Mouse (Mus musculus) limb, embryonic 14.5 days (tissue): ENCODE measurements around the gene Fzr1. TPM values are rescaled to one million over a fixed set of nuclear protein-coding genes. Genes with fewer than 3 reads are reported as not detected.

Source experiments
- ATAC-seq: fragments of 200-750 bp; cut with Nextera tagmentation; 2 replicates; pipeline ENCODE4 v1.8.0; 2017; ENCODE audit warnings: low read depth, moderate number of reproducible peaks, moderate TSS enrichment; ENCODE audit not compliant: low FRiP score
- DNase-seq: peaks from one replicate; pipeline ENCODE4 v3.0.0-alpha.2; 2015; ENCODE audit warnings: low spot score
- H3K27ac ChIP-seq: fragments of 300-500 bp; sonication (generic); replicated peaks from 2 replicates; pipeline ENCODE4 v1.5.1; 2014; ENCODE audit warnings: low read depth, mild to moderate bottlenecking, low read length, moderate library complexity, mixed read lengths
- H3K27me3 ChIP-seq: fragments of 300-500 bp; sonication (generic); 2 replicates; pipeline ENCODE4 v1.6.1; 2014; ENCODE audit warnings: low read length, mixed read lengths; ENCODE audit not compliant: control insufficient read depth, insufficient read depth
- H3K36me3 ChIP-seq: fragments of 300-500 bp; sonication (generic); 2 replicates; pipeline ENCODE4 v1.6.1; 2014; ENCODE audit warnings: mild to moderate bottlenecking, low read length, moderate library complexity, mixed read lengths; ENCODE audit not compliant: control insufficient read depth, insufficient read depth
- H3K4me1 ChIP-seq: fragments of 300-500 bp; sonication (generic); 2 replicates; pipeline ENCODE4 v1.6.1; 2014; ENCODE audit warnings: antibody characterized with exemption, low read length, mixed read lengths; ENCODE audit not compliant: control insufficient read depth, insufficient read depth
- H3K4me2 ChIP-seq: fragments of 300-500 bp; sonication (generic); replicated peaks from 2 replicates; pipeline ENCODE4 v1.6.1; 2014; ENCODE audit warnings: low read depth, mild to moderate bottlenecking, low read length, moderate library complexity; ENCODE audit not compliant: severe bottlenecking
- H3K4me3 ChIP-seq: fragments of 300-500 bp; sonication (generic); replicated peaks from 2 replicates; pipeline ENCODE4 v1.5.1; 2014; ENCODE audit warnings: low read length
- H3K9ac ChIP-seq: fragments of 300-500 bp; sonication (generic); 2 replicates; pipeline ENCODE4 v1.6.1; 2014; ENCODE audit warnings: mild to moderate bottlenecking, low read depth, low read length, moderate library complexity; ENCODE audit not compliant: severe bottlenecking
- H3K9me3 ChIP-seq: fragments of 300-500 bp; sonication (generic); 2 replicates; pipeline ENCODE4 v1.6.1; 2016; ENCODE audit warnings: low read length; ENCODE audit not compliant: control insufficient read depth
- POLR2A ChIP-seq: fragments of 200-500 bp; IDR thresholded peaks from 2 replicates; pipeline ENCODE4 v1.8.0; 2012; ENCODE audit warnings: inconsistent platforms, mild to moderate bottlenecking, moderate library complexity, borderline replicate concordance; ENCODE audit not compliant: insufficient read depth, insufficient read length; ENCODE audit errors: extremely low read depth
- WGBS: fragments of 180-500 bp; shearing (Covaris S2); extraction: QIAGEN DNeasy Blood & Tissue Kit; methylation state at CpG from one replicate; pipeline ENCODE4 v1.1.7; 2014; 5-methylcytosine and 5-hydroxymethylcytosine counted together
- polyA plus RNA-seq, 2 experiments: library from polyadenylated mRNA; depleted of rRNA in 1 of 2; stranded (reverse) in 1 of 2; unstranded in 1 of 2; fragments of >200 nt; fragmentation: Nextera tagmentation in 1 of 2; extraction: Ambion mirVana in 1 of 2; gene quantifications; 2 replicates each; pipeline versions ENCODE4 v1.2.1 to v1.2.3; 2012 to 2014

Gene Fzr1
- polyA plus RNA-seq, 2 experiments, result 92.8 to 109 TPM

DNA sequence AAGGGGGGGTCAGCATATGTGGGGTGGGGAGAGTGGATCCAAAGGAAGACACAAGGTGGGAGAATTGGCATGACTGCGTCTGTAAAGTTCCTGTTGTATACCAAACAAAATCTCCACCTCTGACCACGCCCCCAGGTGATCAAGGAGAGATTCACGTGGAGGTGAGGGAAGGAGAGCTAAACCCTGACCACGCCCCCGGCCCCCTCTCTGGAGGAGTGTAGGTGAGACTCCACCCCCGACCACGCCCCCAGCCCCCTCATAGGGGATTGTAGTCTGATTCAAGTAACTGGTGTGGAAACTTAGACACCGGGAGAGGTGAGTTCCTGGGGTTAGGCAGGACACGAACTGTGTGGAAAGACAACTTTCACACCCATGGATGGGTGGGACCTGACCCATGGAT is 25.8 kb upstream of the Fzr1 start:
- no peak for DNase-seq
- Histone ChIP-seq H3K4me1 (peaks cover 56% of the 10 kb centered on the region), H3K4me2 (no peak overlapping the region), H3K9me3 (no peaks in the 10 kb centered on the region), H3K4me3 (no peak overlapping the region), H3K36me3 (peaks cover 85% of the 10 kb centered on the region), H3K9ac (no peak overlapping the region), H3K27me3 (no peaks in the 10 kb centered on the region), H3K27ac (no peak overlapping the region)
- WGBS, result 16% methylated on average over 9 of the region's 9 CpGs
- no peak for ATAC-seq
- TF ChIP-seq POLR2A, result no peak

DNA sequence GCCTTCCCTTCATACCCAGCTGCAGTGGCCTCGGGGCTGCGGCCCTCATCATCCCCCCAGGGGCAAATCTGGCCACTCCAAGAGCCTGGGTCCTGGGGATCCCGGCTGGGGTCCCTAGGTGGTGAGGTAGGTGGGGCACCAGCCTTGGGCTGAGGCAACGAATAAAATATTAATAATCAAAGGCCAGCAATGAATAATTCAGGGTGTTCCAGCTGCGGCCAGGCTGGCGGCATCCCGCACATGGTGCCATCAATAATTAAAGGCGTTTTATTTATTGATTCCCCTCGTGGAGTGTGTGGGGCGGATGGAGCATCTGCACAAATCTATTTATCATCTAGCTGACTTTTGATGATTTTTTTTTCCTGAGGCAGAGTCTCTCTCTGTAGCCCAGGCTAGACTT is 25.2 kb upstream of the Fzr1 start:
- peaks cover 83% of the 10 kb centered on the region for H3K36me3 ChIP-seq
- H3K9me3 ChIP-seq, result no peaks in the 10 kb centered on the region
- TF ChIP-seq POLR2A, result no peak
- no peak overlapping the region for H3K4me2 ChIP-seq
- H3K9ac ChIP-seq, result no peak overlapping the region
- H3K4me1 ChIP-seq, result peaks cover 52% of the 10 kb centered on the region
- ATAC-seq (no peak), DNase-seq (no peak)
- H3K27me3 ChIP-seq, result no peaks in the 10 kb centered on the region
- WGBS, result 59% methylated on average over 10 of the region's 10 CpGs
- peak overlapping the region; percentile 77 for H3K27ac ChIP-seq
- no peak overlapping the region for H3K4me3 ChIP-seq

DNA sequence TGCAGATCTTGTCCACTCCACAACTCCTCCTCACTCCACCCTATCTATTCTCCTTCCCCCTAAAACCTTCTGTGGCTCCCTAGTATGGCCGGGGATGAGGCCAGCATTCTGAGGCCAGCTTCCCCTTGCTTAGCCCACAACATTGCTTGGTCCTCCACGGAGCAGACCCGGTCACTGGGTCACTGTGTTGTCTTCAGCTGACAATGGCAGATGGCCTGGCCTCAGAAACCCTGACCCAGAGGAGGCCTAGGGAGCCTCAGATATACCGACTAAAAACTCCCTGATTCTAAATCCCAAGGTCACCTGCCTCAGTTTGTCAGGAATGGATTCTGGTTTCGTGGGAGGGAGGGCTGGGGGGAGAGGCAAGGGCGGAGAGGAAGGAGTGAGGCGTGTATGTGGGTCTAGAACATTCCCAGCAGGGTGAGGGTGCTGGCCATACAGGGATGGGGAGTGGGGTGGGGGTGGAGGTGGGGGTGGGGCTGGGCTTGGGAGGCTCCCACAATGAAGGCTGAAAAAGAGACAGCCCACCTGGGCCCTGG is 24.0 kb upstream of the Fzr1 start:
- peak overlapping the region; percentile 26; the same call in 1 of the 2 replicates for H3K9ac ChIP-seq
- H3K27me3 ChIP-seq, result no peaks in the 10 kb centered on the region
- H3K4me1 ChIP-seq, result peaks cover 40% of the 10 kb centered on the region
- ATAC-seq, result no peak; the same call in 1 of the 2 replicates
- no peaks in the 10 kb centered on the region for H3K9me3 ChIP-seq
- no peak for TF ChIP-seq POLR2A
- H3K36me3 ChIP-seq, result peaks cover 83% of the 10 kb centered on the region
- peak overlapping the region; percentile 77 for H3K27ac ChIP-seq
- 26% methylated on average over 7 of the region's 7 CpGs for WGBS
- H3K4me2 ChIP-seq, result peak overlapping the region; percentile 39
- no peak for DNase-seq
- H3K4me3 ChIP-seq, result peak overlapping the region; percentile 14; the same call in 1 of the 2 replicates

DNA sequence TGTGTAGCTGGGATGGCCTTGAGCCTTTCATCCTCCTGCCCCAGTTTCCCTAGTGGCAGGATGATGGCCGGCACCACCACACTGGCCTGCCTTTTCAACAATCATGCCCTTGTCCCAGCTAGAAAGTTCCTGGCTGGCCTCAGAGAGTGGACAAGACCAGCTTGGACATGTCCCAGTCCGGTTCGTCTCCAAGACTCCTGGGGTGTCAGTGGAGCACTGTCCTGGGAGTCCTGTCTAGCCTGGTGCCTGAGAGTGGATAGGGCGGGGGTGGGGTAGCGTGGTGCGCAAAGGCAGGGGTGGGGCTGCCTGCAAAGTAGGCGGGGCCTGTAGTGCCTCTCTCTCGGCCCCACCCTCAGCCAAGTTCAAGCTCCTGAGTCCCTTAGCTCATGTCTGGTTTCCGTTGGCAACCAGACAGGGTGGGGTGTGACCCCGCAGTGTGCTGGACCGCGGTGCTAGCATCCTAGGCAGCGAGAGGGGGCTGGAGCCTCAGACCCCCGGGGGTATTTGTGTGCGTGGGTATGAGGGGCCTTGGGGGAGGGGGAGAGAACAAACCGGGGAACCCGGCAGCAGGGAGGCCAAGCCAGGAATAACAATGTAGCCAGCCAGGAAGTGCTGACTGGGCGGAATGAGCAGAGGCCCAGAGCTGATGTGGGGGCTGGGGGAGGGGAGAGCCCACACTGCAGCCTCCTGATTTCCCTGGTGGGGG is 23.4 kb upstream of the Fzr1 start:
- Histone ChIP-seq H3K4me1 (peaks cover 34% of the 10 kb centered on the region), H3K4me3 (peak overlapping the region; percentile 14), H3K36me3 (peaks cover 78% of the 10 kb centered on the region), H3K9ac (peak overlapping the region; percentile 26; the same call in 1 of the 2 replicates), H3K27me3 (no peaks in the 10 kb centered on the region), H3K4me2 (peak overlapping the region; percentile 39), H3K9me3 (no peaks in the 10 kb centered on the region), H3K27ac (peak overlapping the region; percentile 77)
- no peak for TF ChIP-seq POLR2A
- DNase-seq (peak; percentile 92), ATAC-seq (peak; percentile 85)
- 8% methylated on average over 17 of the region's 18 CpGs for WGBS

DNA sequence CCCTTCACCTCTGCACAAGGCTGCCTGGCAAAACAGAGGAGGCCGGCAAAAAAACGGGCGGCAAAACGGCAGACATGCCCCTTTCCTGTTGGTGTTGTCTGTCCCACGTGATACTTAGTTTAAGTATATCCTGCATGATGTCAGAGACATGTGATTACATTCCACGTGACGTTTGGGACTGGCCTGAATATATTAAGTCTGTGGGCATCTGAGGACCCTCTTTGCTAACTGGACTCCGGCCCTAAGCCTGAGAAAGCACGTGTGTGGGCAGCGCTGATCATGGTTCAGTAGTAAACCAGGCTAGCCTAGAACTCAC is 22.8 kb upstream of the Fzr1 start:
- H3K4me1 ChIP-seq, result peaks cover 33% of the 10 kb centered on the region

More for the DNA sequence above, 22.8 kb upstream of the Fzr1 start:
- Histone ChIP-seq H3K4me3 (no peak overlapping the region), H3K4me2 (no peak overlapping the region), H3K36me3 (peaks cover 73% of the 10 kb centered on the region), H3K9me3 (no peaks in the 10 kb centered on the region), H3K9ac (no peak overlapping the region), H3K27ac (peak overlapping the region; percentile 77), H3K27me3 (no peaks in the 10 kb centered on the region)
- 21% methylated on average over 10 of the region's 10 CpGs for WGBS
- ATAC-seq (no peak), DNase-seq (no peak)
- TF ChIP-seq POLR2A, result no peak
